Mouse (Mus musculus) neural tube, embryonic 10.5 days (tissue): ENCODE data around the gene Mdh1.

Experiments
- DNase-seq: peaks from one replicate; pipeline ENCODE4 v3.0.0-alpha.2; 2017; ENCODE audit warnings: low spot score; ENCODE audit errors: extremely low spot score

The Mdh1 gene

GRCm38 (mm10) chr11:21571700-21572381 is at the start of gene Mdh1, which contains the start of gene Wdpcp:
Gene Mdh1 (minus strand): TSS chr11:21572367.
Gene Wdpcp (plus strand): TSS chr11:21572235.
- DNase-seq = peak; percentile 89

GRCm38 (mm10) chr11:21615915-21616314 is 43.7 kb upstream of the Mdh1 start:
- no peak for DNase-seq

GRCm38 (mm10) chr11:21602497-21602896 is 30.3 kb upstream of the Mdh1 start:
- no peak for DNase-seq

- no peak for DNase-seq
Measured at GRCm38 (mm10) chr11:21583286-21583685, 11.1 kb upstream of the Mdh1 start.

- no peak for DNase-seq
Measured at GRCm38 (mm10) chr11:21581472-21581871, 9.3 kb upstream of the Mdh1 start.

- no peak for DNase-seq
Measured at GRCm38 (mm10) chr11:21570973-21571372, 1.2 kb downstream of the Mdh1 start.

- no peak for DNase-seq
Measured at GRCm38 (mm10) chr11:21570109-21570474, 2.1 kb downstream of the Mdh1 start.

GRCm38 (mm10) chr11:21569456-21570108 is 2.6 kb downstream of the Mdh1 start:
- no peak for DNase-seq

- no peak for DNase-seq
Measured at GRCm38 (mm10) chr11:21569002-21569401, 3.2 kb downstream of the Mdh1 start.

- no peak for DNase-seq
Measured at GRCm38 (mm10) chr11:21567733-21568132, 4.4 kb downstream of the Mdh1 start.

- no peak for DNase-seq
Measured at GRCm38 (mm10) chr11:21566934-21567333, 5.2 kb downstream of the Mdh1 start.

GRCm38 (mm10) chr11:21564681-21565405 is 7.3 kb downstream of the Mdh1 start:
- no peak for DNase-seq

GRCm38 (mm10) chr11:21563617-21564325 is 8.4 kb downstream of the Mdh1 start:
- no peak for DNase-seq

GRCm38 (mm10) chr11:21561347-21561746 is 10.8 kb downstream of the Mdh1 start:
- no peak for DNase-seq

- no peak for DNase-seq
Measured at GRCm38 (mm10) chr11:21559727-21560126, 12.4 kb downstream of the Mdh1 start.

- no peak for DNase-seq
Measured at GRCm38 (mm10) chr11:21552049-21552448, 20.1 kb downstream of the Mdh1 start.

GRCm38 (mm10) chr11:21550222-21551173 is 21.7 kb downstream of the Mdh1 start:
- DNase-seq = no peak

GRCm38 (mm10) chr11:21549754-21550153 is 22.4 kb downstream of the Mdh1 start:
- no peak for DNase-seq

GRCm38 (mm10) chr11:21549052-21549451 is 23.1 kb downstream of the Mdh1 start:
- no peak for DNase-seq

GRCm38 (mm10) chr11:21547518-21547917 is 24.6 kb downstream of the Mdh1 start:
- DNase-seq = no peak

GRCm38 (mm10) chr11:21546671-21547070 is 25.5 kb downstream of the Mdh1 start:
- DNase-seq = no peak
